Mouse (Mus musculus) embryonic facial prominence, embryonic 11.5 days (tissue): ENCODE results near the gene Zfp764. TPM values are rescaled to one million over a fixed set of nuclear protein-coding genes. Genes with fewer than 3 reads are reported as not detected.

Experiments
- polyA plus RNA-seq: library from polyadenylated mRNA; unstranded; fragments of >200 nt; fragmentation: Nextera tagmentation; extraction: Ambion mirVana; gene quantifications from 2 replicates; pipeline ENCODE4 v1.2.1, GENCODE M21; 2014

Zfp764 gene
- polyA plus RNA-seq, 1 experiment from 2014 or later: 7.9 TPM

Other genes starting within 250 kb of the Zfp764 start
- gene Cd2bp2, start 210.8 kb downstream of the Zfp764 start, polyA plus RNA-seq: 71.8 and 74.0 TPM in 2 replicates
- gene Tbc1d10b, start 198.4 kb downstream of the Zfp764 start, polyA plus RNA-seq: 15.8 and 19.2 TPM in 2 replicates
- gene Mylpf, start 197.9 kb downstream of the Zfp764 start, polyA plus RNA-seq: 19.8 and 22.8 TPM in 2 replicates
- 20.9 and 22.5 TPM in 2 replicates for gene Zfp553, start 173.8 kb downstream of the Zfp764 start, polyA plus RNA-seq
- gene Sept1, start 173.7 kb downstream of the Zfp764 start, polyA plus RNA-seq: 21.0 and 24.6 TPM in 2 replicates
- gene Zfp771, start 162.5 kb downstream of the Zfp764 start, polyA plus RNA-seq: 63.2 and 65.3 TPM in 2 replicates
- gene Dctpp1, start 146.1 kb downstream of the Zfp764 start, polyA plus RNA-seq: 253 and 266 TPM in 2 replicates
- gene Sephs2, start 132.8 kb downstream of the Zfp764 start, polyA plus RNA-seq: 92.4 and 102 TPM in 2 replicates
- 0.59 and 1.2 TPM in 2 replicates for gene Itgal, start 110.6 kb downstream of the Zfp764 start, polyA plus RNA-seq
- 6.1 and 6.4 TPM in 2 replicates for gene Zfp768, start 61.2 kb downstream of the Zfp764 start, polyA plus RNA-seq
- 5.6 and 7.8 TPM in 2 replicates for gene Zfp747, start 30.8 kb downstream of the Zfp764 start, polyA plus RNA-seq
- 6.7 and 7.1 TPM in 2 replicates for gene 9130019O22Rik, start 19.7 kb downstream of the Zfp764 start, polyA plus RNA-seq
- gene E430018J23Rik, start 13.2 kb downstream of the Zfp764 start, polyA plus RNA-seq: 6.1 TPM in 2 replicates
- gene Zfp688, start 15.2 kb upstream of the Zfp764 start, polyA plus RNA-seq: 27.3 and 29.8 TPM in 2 replicates
- 11.7 and 12.4 TPM in 2 replicates for gene Zfp689, start 42.3 kb upstream of the Zfp764 start, polyA plus RNA-seq
- 54.8 and 58.5 TPM in 2 replicates for gene Prr14, start 52.8 kb upstream of the Zfp764 start, polyA plus RNA-seq
- 8.9 and 10.2 TPM in 2 replicates for gene Fbrs, start 72.4 kb upstream of the Zfp764 start, polyA plus RNA-seq
- 41.9 and 47.5 TPM in 2 replicates for gene Srcap, start 105.2 kb upstream of the Zfp764 start, polyA plus RNA-seq
- gene Gm42715, start 112.8 kb upstream of the Zfp764 start, polyA plus RNA-seq: 16.1 and 16.3 TPM in 2 replicates
- 4.8 and 5.7 TPM in 2 replicates for gene Tmem265, start 154.6 kb upstream of the Zfp764 start, polyA plus RNA-seq
- 42.9 and 45.8 TPM in 2 replicates for gene Phkg2, start 166.5 kb upstream of the Zfp764 start, polyA plus RNA-seq
- gene Ccdc189, start 181.8 kb upstream of the Zfp764 start, polyA plus RNA-seq: 13.6 and 14.1 TPM in 2 replicates
- 31.7 and 31.8 TPM in 2 replicates for gene Rnf40, start 181.9 kb upstream of the Zfp764 start, polyA plus RNA-seq
- gene Zfp629, start 209.0 kb upstream of the Zfp764 start, polyA plus RNA-seq: 27.3 and 27.5 TPM in 2 replicates